Mouse (Mus musculus) brain, embryonic 14.5 days (tissue): Measurements from ENCODE around the gene Ppp1cc.

ENCODE experiments used
- CTCF ChIP-seq: fragments of 200-500 bp; IDR thresholded peaks from 2 replicates; pipeline ENCODE4 v1.5.1; 2012; ENCODE audit warnings: inconsistent platforms, mild to moderate bottlenecking, moderate library complexity, borderline replicate concordance; ENCODE audit not compliant: insufficient read depth, insufficient read length; ENCODE audit errors: extremely low read depth
- POLR2A ChIP-seq: fragments of 200-500 bp; IDR thresholded peaks from 2 replicates; pipeline ENCODE4 v1.6.1; 2012; ENCODE audit warnings: mild to moderate bottlenecking, inconsistent platforms, borderline replicate concordance; ENCODE audit not compliant: poor library complexity, insufficient read depth, insufficient read length, severe bottlenecking; ENCODE audit errors: extremely low read depth

- TF ChIP-seq CTCF: no peak
- no peak for TF ChIP-seq POLR2A
These were observed 55.8 kb downstream of the Ppp1cc start for GRCm38 (mm10) chr5:122213861-122214260.
